Mouse (Mus musculus): ENCODE results near the gene Rybp. TPM values are rescaled to one million over a fixed set of nuclear protein-coding genes. Genes with fewer than 3 reads are reported as not detected.

The Rybp gene
- polyA plus RNA-seq, 1 experiment, result 28.1 TPM

- H3K4me3 ChIP-seq (ENCODE audit: insufficient read depth, low read length), result no peak overlapping the region
- no peak for TF ChIP-seq POLR2A (IDR thresholded peaks at IDR 0.05; ENCODE audit: borderline replicate concordance, low read depth, low read length)
- no peak for TF ChIP-seq CTCF (IDR thresholded peaks at IDR 0.05; ENCODE audit: low read depth, low read length)
- H3K27ac ChIP-seq (ENCODE audit: insufficient read depth, low read depth, low read length), result no peak overlapping the region
- H3K4me1 ChIP-seq (ENCODE audit: control insufficient read depth, insufficient read depth, low read length), result peaks cover 18% of the 10 kb centered on the region
These were observed 90.2 kb downstream of the Rybp start for GRCm38 (mm10) chr6:100197102-100197501.

GRCm38 (mm10) chr6:100195870-100196409 lies 91.3 kb downstream of the Rybp start:
- H3K27ac ChIP-seq (ENCODE audit: insufficient read depth, low read depth, low read length), result peak overlapping the region; percentile 23; the same call in 1 of the 2 replicates
- TF ChIP-seq POLR2A (IDR thresholded peaks at IDR 0.05; ENCODE audit: borderline replicate concordance, low read depth, low read length) (no peak), CTCF (IDR thresholded peaks at IDR 0.05; ENCODE audit: low read depth, low read length) (no peak)
- H3K4me1 ChIP-seq (ENCODE audit: control insufficient read depth, insufficient read depth, low read length), result peaks cover 27% of the 10 kb centered on the region
- no peak overlapping the region for H3K4me3 ChIP-seq (ENCODE audit: insufficient read depth, low read length)

- no peak overlapping the region for H3K27ac ChIP-seq (ENCODE audit: insufficient read depth, low read depth, low read length)
- TF ChIP-seq CTCF (IDR thresholded peaks at IDR 0.05; ENCODE audit: low read depth, low read length) (no peak), POLR2A (IDR thresholded peaks at IDR 0.05; ENCODE audit: borderline replicate concordance, low read depth, low read length) (no peak)
- no peak overlapping the region for H3K4me3 ChIP-seq (ENCODE audit: insufficient read depth, low read length)
- H3K4me1 ChIP-seq (ENCODE audit: control insufficient read depth, insufficient read depth, low read length), result peaks cover 32% of the 10 kb centered on the region
These were observed 92.2 kb downstream of the Rybp start for GRCm38 (mm10) chr6:100195091-100195490.

GRCm38 (mm10) chr6:100193760-100194159 lies 93.5 kb downstream of the Rybp start:
- no peak for TF ChIP-seq CTCF (IDR thresholded peaks at IDR 0.05; ENCODE audit: low read depth, low read length)
- TF ChIP-seq POLR2A (IDR thresholded peaks at IDR 0.05; ENCODE audit: borderline replicate concordance, low read depth, low read length), result no peak
- no peak overlapping the region for H3K4me3 ChIP-seq (ENCODE audit: insufficient read depth, low read length)
- H3K4me1 ChIP-seq (ENCODE audit: control insufficient read depth, insufficient read depth, low read length), result peaks cover 32% of the 10 kb centered on the region
- H3K27ac ChIP-seq (ENCODE audit: insufficient read depth, low read depth, low read length), result no peak overlapping the region

GRCm38 (mm10) chr6:100192691-100193229 lies 94.5 kb downstream of the Rybp start:
- Histone ChIP-seq H3K27ac (ENCODE audit: insufficient read depth, low read depth, low read length) (0 out of 2 replicates have a peak overlapping the region, but pooled peaks have one; percentile 9), H3K4me3 (ENCODE audit: insufficient read depth, low read length) (no peak overlapping the region), H3K4me1 (ENCODE audit: control insufficient read depth, insufficient read depth, low read length) (peaks cover 32% of the 10 kb centered on the region)
- TF ChIP-seq POLR2A (IDR thresholded peaks at IDR 0.05; ENCODE audit: borderline replicate concordance, low read depth, low read length) (no peak), CTCF (IDR thresholded peaks at IDR 0.05; ENCODE audit: low read depth, low read length) (no peak)

GRCm38 (mm10) chr6:100190803-100191559 lies 96.3 kb downstream of the Rybp start:
- peaks cover 29% of the 10 kb centered on the region for H3K4me1 ChIP-seq (ENCODE audit: control insufficient read depth, insufficient read depth, low read length)
- TF ChIP-seq CTCF (IDR thresholded peaks at IDR 0.05; ENCODE audit: low read depth, low read length) (no peak), POLR2A (IDR thresholded peaks at IDR 0.05; ENCODE audit: borderline replicate concordance, low read depth, low read length) (no peak)
- H3K27ac ChIP-seq (ENCODE audit: insufficient read depth, low read depth, low read length), result peak overlapping the region; percentile 12; the same call in 1 of the 2 replicates
- no peak overlapping the region for H3K4me3 ChIP-seq (ENCODE audit: insufficient read depth, low read length)

- H3K27ac ChIP-seq (ENCODE audit: insufficient read depth, low read depth, low read length), result no peak overlapping the region
- H3K4me3 ChIP-seq (ENCODE audit: insufficient read depth, low read length), result no peak overlapping the region
- peaks cover 23% of the 10 kb centered on the region for H3K4me1 ChIP-seq (ENCODE audit: control insufficient read depth, insufficient read depth, low read length)
- TF ChIP-seq POLR2A (IDR thresholded peaks at IDR 0.05; ENCODE audit: borderline replicate concordance, low read depth, low read length), result no peak
- no peak for TF ChIP-seq CTCF (IDR thresholded peaks at IDR 0.05; ENCODE audit: low read depth, low read length)
These were observed 97.0 kb downstream of the Rybp start for GRCm38 (mm10) chr6:100190310-100190709.

GRCm38 (mm10) chr6:100188883-100189743 lies 98.2 kb downstream of the Rybp start:
- Histone ChIP-seq H3K27ac (ENCODE audit: insufficient read depth, low read depth, low read length) (no peak overlapping the region), H3K4me3 (ENCODE audit: insufficient read depth, low read length) (no peak overlapping the region), H3K4me1 (ENCODE audit: control insufficient read depth, insufficient read depth, low read length) (peaks cover 23% of the 10 kb centered on the region)
- TF ChIP-seq CTCF (IDR thresholded peaks at IDR 0.05; ENCODE audit: low read depth, low read length), result no peak
- TF ChIP-seq POLR2A (IDR thresholded peaks at IDR 0.05; ENCODE audit: borderline replicate concordance, low read depth, low read length), result no peak

- peaks cover 20% of the 10 kb centered on the region for H3K4me1 ChIP-seq (ENCODE audit: control insufficient read depth, insufficient read depth, low read length)
- TF ChIP-seq POLR2A (IDR thresholded peaks at IDR 0.05; ENCODE audit: borderline replicate concordance, low read depth, low read length) (no peak), CTCF (IDR thresholded peaks at IDR 0.05; ENCODE audit: low read depth, low read length) (no peak)
- H3K4me3 ChIP-seq (ENCODE audit: insufficient read depth, low read length), result no peak overlapping the region
These were observed 99.5 kb downstream of the Rybp start for GRCm38 (mm10) chr6:100187821-100188220.

More at GRCm38 (mm10) chr6:100187821-100188220, 99.5 kb downstream of the Rybp start:
- H3K27ac ChIP-seq (ENCODE audit: insufficient read depth, low read depth, low read length), result no peak overlapping the region

Measured in bone marrow macrophage, adult 2 months (primary cell).